Mouse (Mus musculus): Measurements from ENCODE around the gene Ugt1a2. TPM values are rescaled to one million over a fixed set of nuclear protein-coding genes. Genes with fewer than 3 reads are reported as not detected.

Gene Ugt1a2
- polyA plus RNA-seq, 1 experiment = 10.9 TPM

DNA sequence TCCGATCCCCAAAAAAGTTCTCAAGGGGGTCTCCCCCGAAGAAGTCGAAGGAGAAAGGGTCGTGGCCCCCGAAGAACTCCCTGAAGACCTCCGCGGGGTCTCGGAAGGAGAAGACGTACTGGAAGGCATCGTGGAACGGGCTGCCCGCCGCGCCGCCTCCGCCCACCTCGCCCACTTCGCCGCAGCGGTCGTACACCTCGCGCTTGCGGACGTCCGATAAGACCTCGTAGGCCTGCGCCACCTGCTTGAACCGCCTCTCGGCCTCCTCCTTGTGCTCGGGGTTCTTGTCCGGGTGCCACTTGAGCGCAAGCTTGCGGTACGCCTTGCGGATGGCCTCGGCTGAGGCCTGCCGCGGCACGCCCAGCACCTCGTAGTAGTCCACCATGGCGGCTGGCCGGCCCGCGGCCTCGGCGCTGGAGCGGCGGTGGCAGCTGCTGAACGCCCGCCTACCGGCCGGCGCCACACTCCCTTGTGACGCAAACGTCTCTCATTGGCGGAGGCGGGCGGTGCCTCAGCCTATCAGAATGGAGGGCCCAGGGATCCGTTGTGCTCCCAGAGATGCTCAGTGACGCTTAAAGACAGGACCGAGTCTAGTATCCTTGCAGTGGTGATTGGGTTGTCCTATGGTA is 5.0 kb downstream of the Ugt1a2 start, which contains the start of gene Dnajb3:
Dnajb3 (minus strand) TSS at position 489 of the 629 bp plus-strand sequence.
- no peak within 1 kb of the TSS for H3K27ac ChIP-seq (ENCODE audit: insufficient read depth, low read depth, low read length)
- TF ChIP-seq POLR2A (IDR thresholded peaks at IDR 0.05; ENCODE audit: borderline replicate concordance, low read depth, low read length) (no peak), CTCF (IDR thresholded peaks at IDR 0.05; ENCODE audit: low read depth, low read length) (no peak)
- H3K4me1 ChIP-seq (ENCODE audit: control insufficient read depth, insufficient read depth, low read length) = no peaks in the 10 kb centered on the region
- H3K4me3 ChIP-seq (ENCODE audit: insufficient read depth, low read length) = no peak within 1 kb of the TSS

DNA sequence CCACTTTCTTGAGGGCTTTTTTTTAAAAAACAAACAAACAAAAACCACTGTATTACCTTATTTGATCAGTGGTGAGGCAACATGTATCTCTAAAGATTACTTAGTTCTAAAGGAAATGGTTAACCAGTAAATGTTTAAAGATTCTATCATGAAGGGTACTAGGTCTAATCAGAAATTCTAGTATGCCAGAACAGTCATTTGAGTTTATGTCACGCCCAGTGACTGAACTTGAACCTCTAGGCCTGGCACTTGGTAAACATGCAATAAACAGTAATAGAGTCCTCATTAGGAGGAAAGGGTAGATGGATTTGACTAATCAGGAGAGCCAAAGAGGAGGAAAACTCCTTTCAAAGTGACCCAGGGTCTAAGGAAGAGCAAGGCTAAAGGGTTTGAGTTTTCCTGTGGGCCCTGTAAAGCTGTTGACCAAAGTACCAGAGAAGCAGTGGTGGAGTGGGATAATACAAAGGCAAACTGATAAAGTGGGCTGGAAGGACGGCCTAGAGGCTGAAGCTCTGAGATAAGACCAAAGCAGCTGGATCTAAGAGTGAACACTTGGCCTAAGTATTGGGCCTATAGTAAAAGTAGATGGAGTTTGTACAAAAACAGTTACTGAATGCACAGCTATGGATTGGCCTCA is 6.6 kb downstream of the Ugt1a2 start:
- no peaks in the 10 kb centered on the region for H3K4me1 ChIP-seq (ENCODE audit: control insufficient read depth, insufficient read depth, low read length)
- TF ChIP-seq CTCF (IDR thresholded peaks at IDR 0.05; ENCODE audit: low read depth, low read length) (no peak), POLR2A (IDR thresholded peaks at IDR 0.05; ENCODE audit: borderline replicate concordance, low read depth, low read length) (no peak)
- H3K4me3 ChIP-seq (ENCODE audit: insufficient read depth, low read length) = no peak overlapping the region
- no peak overlapping the region for H3K27ac ChIP-seq (ENCODE audit: insufficient read depth, low read depth, low read length)

DNA sequence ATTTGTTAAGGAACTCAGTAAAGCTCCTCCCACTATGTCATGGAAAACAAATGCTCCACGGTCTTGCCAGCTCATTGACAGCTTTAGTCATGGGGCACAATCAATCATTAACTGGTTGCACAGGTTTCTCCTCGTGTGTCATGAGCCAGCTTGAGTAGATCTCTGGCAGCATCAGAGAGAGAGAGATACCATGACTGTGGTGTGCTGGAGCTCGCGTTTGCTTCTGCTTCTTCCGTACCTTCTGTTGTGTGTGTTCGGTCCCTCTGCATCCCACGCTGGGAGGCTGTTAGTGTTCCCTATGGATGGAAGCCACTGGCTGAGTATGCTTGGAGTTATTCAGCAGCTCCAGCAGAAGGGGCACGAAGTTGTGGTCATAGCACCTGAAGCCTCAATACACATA is 11.4 kb downstream of the Ugt1a2 start, which contains the start of gene Ugt1a1:
Ugt1a1 (plus strand) TSS at position 148 of the 400 bp plus-strand sequence.
- Histone ChIP-seq H3K27ac (ENCODE audit: insufficient read depth, low read depth, low read length) (no peak within 1 kb of the TSS), H3K4me1 (ENCODE audit: control insufficient read depth, insufficient read depth, low read length) (no peaks in the 10 kb centered on the region), H3K4me3 (ENCODE audit: insufficient read depth, low read length) (no peak within 1 kb of the TSS)
- TF ChIP-seq POLR2A (IDR thresholded peaks at IDR 0.05; ENCODE audit: borderline replicate concordance, low read depth, low read length) (no peak), CTCF (IDR thresholded peaks at IDR 0.05; ENCODE audit: low read depth, low read length) (no peak)

DNA sequence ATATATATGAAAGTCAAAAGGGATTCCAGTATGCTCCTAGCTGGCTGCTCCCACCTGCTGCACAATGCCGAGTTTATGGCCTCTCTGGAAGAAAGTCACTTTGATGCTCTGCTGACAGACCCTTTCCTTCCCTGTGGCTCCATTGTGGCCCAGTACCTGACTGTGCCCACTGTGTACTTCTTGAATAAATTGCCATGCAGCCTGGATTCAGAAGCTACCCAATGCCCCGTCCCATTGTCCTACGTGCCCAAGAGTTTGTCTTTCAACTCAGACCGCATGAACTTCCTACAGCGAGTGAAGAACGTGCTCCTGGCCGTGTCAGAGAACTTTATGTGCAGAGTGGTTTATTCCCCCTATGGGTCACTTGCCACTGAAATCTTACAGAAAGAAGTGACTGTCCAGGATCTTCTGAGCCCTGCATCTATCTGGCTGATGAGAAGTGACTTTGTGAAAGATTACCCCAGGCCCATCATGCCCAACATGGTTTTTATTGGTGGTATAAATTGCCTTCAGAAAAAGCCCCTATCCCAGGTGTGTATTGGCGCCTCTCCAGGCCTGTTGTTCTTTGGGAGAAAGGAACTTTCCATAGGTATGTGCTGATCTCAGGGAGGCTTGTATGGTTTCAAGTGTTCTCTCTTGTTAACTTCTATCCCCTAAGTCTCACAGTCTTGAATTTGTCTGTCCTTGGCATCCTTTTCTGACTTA is 12.1 kb downstream of the Ugt1a2 start:
- H3K4me1 ChIP-seq (ENCODE audit: control insufficient read depth, insufficient read depth, low read length) = no peaks in the 10 kb centered on the region
- no peak for TF ChIP-seq CTCF (IDR thresholded peaks at IDR 0.05; ENCODE audit: low read depth, low read length)
- no peak overlapping the region for H3K4me3 ChIP-seq (ENCODE audit: insufficient read depth, low read length)
- no peak overlapping the region for H3K27ac ChIP-seq (ENCODE audit: insufficient read depth, low read depth, low read length)

DNA sequence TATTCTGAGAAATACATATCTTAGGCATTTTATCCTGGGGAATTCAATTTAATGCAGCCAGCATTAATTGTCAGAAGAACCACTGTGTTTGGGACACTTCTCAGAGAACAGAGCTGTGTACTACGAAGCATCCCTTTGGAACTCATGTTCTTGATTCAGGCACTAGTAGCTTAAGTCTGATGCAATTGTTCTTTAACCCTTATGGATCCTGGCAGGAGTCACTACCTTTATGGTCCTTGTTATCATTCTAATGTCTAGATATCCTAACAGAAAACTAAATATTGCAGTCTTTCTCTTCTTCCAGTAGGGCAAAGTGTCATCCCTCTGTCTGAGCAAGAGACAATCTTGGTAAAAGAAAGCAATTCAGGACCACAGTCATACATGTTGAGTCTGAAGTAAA is 12.7 kb downstream of the Ugt1a2 start:
- Histone ChIP-seq H3K27ac (ENCODE audit: insufficient read depth, low read depth, low read length) (no peak overlapping the region), H3K4me1 (ENCODE audit: control insufficient read depth, insufficient read depth, low read length) (no peaks in the 10 kb centered on the region), H3K4me3 (ENCODE audit: insufficient read depth, low read length) (no peak overlapping the region)
- TF ChIP-seq CTCF (IDR thresholded peaks at IDR 0.05; ENCODE audit: low read depth, low read length) (no peak), POLR2A (IDR thresholded peaks at IDR 0.05; ENCODE audit: borderline replicate concordance, low read depth, low read length) (no peak)

DNA sequence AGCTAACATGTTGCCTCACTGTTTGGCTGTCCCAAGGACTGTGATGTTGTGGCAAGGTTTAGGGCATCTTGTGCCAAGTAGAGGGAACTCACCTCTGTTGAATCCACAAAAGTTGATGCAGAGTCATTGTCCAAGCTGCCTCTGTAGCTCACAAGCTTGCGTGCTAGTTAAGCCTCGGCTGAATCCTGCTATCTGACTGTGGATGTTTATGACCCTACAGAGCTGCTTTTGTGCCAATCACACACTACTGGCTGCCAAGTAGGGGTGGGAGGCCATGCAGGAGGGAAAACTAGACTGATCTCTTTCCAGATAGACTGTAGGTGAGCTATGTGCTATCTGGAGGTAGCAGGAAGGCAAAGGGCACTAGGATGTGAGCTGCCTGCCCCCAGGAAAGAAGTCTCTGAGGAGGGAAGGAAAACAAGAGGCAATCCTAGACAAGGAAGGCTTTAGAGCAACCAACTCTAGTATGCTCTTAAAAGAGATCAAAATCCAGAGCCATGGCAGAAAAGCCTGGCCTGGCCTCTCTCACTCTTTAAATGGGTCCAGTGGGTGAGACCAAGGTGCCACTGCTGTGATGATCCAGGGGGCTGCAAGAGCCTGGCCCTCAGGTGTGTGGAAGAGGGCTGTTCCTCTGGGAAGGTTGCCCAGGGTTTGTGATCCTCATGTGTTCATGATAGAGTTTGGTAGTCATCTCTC is 13.5 kb downstream of the Ugt1a2 start:
- H3K27ac ChIP-seq (ENCODE audit: insufficient read depth, low read depth, low read length) = no peak overlapping the region
- TF ChIP-seq POLR2A (IDR thresholded peaks at IDR 0.05; ENCODE audit: borderline replicate concordance, low read depth, low read length) = no peak
- TF ChIP-seq CTCF (IDR thresholded peaks at IDR 0.05; ENCODE audit: low read depth, low read length) = no peak
- H3K4me3 ChIP-seq (ENCODE audit: insufficient read depth, low read length) = no peak overlapping the region
- no peaks in the 10 kb centered on the region for H3K4me1 ChIP-seq (ENCODE audit: control insufficient read depth, insufficient read depth, low read length)

DNA sequence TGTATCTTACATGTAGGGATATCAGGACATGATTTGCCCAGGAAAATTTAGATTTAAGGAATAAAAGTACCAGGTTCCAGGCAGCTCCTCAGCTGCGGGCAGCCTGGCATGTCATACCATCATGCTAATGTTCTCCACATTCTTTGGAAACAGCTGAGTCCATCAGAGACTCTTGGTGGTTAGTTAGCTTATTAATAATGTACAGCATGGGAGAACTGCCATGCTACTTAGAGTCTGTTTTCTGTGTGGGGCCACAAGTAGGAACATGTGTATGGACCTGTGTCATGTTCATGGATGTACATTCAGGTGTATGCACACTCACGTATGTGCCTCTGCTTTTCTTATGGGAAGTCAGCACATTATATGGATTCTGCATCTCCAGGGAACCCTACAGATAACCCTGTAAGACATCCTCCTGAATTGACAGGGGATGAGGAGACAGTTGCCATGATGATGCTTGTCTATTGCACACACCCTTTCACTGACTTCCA is 14.1 kb downstream of the Ugt1a2 start:
- H3K27ac ChIP-seq (ENCODE audit: insufficient read depth, low read depth, low read length) = no peak overlapping the region
- H3K4me1 ChIP-seq (ENCODE audit: control insufficient read depth, insufficient read depth, low read length) = no peaks in the 10 kb centered on the region
- H3K4me3 ChIP-seq (ENCODE audit: insufficient read depth, low read length) = no peak overlapping the region
- TF ChIP-seq CTCF (IDR thresholded peaks at IDR 0.05; ENCODE audit: low read depth, low read length) (no peak), POLR2A (IDR thresholded peaks at IDR 0.05; ENCODE audit: borderline replicate concordance, low read depth, low read length) (no peak)

DNA sequence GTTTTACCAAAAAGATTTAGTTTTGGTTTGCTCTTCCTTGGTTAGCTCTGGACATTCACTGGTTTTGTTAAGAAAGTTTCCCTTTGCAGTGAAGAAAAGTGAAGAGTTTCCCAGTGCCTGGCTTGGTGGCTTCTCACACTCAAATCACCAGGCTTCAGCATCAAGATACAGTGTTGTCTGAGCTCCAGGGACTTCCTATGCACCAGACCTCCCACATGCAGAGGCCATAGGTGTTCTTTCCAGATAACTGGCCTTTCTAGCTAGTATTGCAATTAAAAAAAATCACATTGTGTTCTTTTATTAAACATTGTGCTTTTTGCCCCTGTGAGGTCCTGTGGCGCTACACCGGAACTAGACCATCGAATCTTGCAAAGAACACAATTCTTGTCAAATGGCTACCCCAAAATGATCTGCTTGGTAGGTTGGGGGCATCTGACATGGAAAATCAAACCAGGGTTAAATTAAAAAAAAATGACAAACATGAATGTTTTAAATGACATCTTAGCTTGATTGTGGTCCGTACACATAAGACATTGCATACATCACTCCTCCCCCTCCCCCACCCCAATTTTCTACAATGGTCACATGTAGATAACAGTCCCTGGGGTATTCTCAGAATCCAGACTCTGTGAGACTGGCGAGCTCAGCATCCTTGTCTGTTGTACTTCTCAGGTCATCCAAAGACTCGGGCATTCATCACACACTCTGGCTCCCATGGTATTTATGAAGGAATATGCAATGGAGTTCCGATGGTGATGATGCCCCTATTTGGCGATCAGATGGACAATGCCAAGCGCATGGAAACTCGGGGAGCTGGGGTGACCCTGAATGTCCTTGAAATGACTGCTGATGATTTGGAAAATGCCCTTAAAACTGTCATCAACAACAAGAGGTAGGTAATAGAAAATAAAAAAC is 15.3 kb downstream of the Ugt1a2 start:
- H3K4me3 ChIP-seq (ENCODE audit: insufficient read depth, low read length) = no peak overlapping the region
- no peak for TF ChIP-seq POLR2A (IDR thresholded peaks at IDR 0.05; ENCODE audit: borderline replicate concordance, low read depth, low read length)
- H3K27ac ChIP-seq (ENCODE audit: insufficient read depth, low read depth, low read length) = no peak overlapping the region
- H3K4me1 ChIP-seq (ENCODE audit: control insufficient read depth, insufficient read depth, low read length) = no peaks in the 10 kb centered on the region

DNA sequence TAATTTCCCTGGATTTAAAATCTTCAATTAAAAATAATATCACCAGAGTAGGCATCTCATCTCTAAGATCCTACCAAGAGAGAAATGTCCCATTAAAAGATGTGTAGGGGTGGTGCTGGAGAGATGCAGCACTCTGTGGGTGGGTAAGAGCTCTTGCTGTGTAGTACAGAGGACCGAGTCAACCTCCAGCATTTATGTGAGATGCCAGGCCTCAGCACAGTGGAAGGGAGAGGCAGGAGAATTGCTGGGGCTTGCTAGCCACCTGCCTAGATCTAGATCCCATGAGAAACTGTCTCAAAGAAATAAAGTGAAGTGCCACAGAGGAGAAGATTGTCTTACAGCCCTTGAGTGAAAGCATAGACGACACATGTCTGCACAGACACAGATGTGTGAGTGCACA is 16.1 kb downstream of the Ugt1a2 start:
- H3K4me3 ChIP-seq (ENCODE audit: insufficient read depth, low read length) = no peak overlapping the region
- no peak overlapping the region for H3K27ac ChIP-seq (ENCODE audit: insufficient read depth, low read depth, low read length)
- H3K4me1 ChIP-seq (ENCODE audit: control insufficient read depth, insufficient read depth, low read length) = no peaks in the 10 kb centered on the region
- no peak for TF ChIP-seq CTCF (IDR thresholded peaks at IDR 0.05; ENCODE audit: low read depth, low read length)
- no peak for TF ChIP-seq POLR2A (IDR thresholded peaks at IDR 0.05; ENCODE audit: borderline replicate concordance, low read depth, low read length)
